Mouse (Mus musculus): ENCODE measurements at regions not wholly inside any gene's neighbourhood (a gene's known extent, or its start where the extent isn't known, plus 50 kb on each side); places are given as distances from the start of the nearest gene placed in this dataset.

DNA sequence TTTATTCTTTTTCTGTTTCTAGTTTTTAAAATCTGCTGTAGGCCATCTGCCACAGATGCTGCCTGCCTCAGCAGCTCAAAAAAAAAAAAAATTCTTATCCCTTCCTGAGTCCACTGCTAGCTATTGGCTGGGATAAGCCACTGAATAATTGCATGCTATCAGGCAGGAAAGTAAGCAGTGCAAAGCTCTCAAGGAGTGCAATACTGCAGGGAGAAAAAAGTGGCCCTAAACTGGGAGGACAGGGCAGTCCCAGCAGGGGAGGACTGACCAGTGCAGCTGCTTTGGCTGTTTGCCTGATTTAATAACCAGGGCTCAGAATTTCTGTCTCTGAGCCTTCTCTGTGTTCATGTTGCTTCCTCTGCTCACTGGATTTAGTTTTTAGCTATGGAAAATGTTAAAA lies 544.4 kb upstream of the Marcks start:
- no peak for TF ChIP-seq FLI1 (IDR thresholded peaks at IDR 0.05; ENCODE audit: low read length)
- no peak for TF ChIP-seq GATA1 (IDR thresholded peaks at IDR 0.05; ENCODE audit: borderline replicate concordance, low read length)
